Mouse (Mus musculus): ENCODE results near the gene Numb. TPM values are rescaled to one million over a fixed set of nuclear protein-coding genes. Genes with fewer than 3 reads are reported as not detected.

Numb gene
- 10 to 100 TPM; 46.1 to 49.0 TPM for total RNA-seq (2023)

DNA sequence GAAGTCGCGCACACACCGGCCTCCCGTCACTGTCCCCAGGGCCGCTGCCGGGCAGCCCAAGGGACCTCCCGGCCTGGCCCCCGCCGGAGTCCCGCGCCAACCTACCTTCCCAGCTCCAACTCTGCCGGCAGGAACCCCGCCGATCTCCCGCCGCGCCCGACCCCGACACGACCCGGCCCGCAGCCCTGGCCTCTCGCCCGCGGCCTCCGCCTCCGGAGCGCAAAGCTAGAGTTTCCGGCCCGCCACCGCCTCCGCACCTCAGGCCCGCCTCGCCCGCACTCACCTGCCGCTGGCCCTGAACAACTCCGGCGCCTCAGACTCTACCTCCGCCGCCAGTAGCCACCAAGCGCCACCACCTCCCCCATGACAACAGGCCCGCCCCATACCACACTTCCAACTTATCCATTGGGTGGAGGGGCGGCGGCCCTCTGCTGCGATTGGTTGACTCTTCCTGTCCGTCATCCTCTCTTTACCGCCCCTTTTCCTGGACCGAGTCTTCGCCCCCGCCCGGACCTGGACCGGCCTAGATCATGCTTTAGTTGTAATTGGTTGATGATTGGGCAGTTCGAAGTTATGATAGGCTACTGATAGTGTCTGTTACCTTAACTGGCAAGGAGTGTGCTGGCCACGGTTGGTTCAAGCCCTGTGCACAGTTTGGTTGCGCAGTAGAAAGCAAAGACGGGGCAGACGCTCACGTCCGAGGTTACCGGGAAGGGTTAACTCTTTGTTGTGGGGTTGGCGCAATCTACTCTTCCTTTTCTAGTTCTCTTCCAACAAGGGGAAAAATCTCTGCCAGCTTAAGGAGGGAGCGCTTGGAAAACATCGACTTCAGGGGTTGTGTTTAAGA lies at the start of gene Numb:
Gene Numb (minus strand): TSS at position 400 of the 847 bp plus-strand sequence.

GRCm38 (mm10) chr12:83950493-83950839 lies 28.7 kb upstream of the Numb start, which contains the start of gene Riox1:
Gene Riox1 (plus strand): TSS chr12:83950608.

DNA sequence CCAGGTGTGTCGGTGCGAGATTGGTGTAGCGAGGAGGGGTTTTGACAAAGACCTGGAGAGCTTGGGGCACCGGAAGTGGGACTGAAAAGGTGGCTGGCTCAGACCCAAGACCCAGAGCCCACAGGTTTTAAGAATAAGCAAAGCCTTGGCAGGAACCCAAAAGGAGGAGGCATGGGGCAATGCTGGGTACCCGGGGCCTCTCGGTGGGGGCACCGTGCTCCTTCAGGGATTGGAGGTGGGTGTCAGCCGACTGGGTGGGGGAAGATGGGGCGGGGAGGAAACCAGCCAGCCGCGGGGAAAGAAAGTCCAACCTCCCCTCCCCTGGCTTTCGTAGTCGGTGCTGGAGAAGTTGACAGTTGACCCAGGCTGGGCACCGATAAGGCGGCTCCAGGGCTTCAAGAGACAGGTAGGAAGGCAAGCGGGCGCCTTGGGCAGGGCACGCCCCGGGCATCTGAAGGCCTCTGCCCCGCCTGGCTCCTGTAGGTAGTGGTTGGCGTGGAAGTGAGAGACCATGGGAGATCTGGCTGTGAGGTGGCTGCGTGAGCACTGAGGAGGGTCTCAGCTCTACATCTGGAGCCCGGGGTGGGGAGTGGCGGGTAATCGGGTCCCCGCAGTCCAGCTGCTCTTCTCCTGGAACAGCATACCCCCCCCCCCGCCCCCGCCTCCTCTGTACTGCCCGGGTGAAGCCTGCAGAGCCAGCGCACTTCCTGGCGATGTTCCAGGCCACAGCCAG lies 158.3 kb downstream of the Numb start, which contains the start of gene Papln:
Gene Papln (plus strand): TSS at position 324 of the 733 bp plus-strand sequence.

Other genes starting within 250 kb of the Numb start
- 100 to 1,000 TPM; 135 to 141 TPM for gene Psen1, start 233.8 kb downstream of the Numb start, total RNA-seq (2023)
- gene Papln, start 158.3 kb downstream of the Numb start, total RNA-seq (2023): under 1 TPM in 1 of 2 experiments, not detected in 1; 0.12 TPM
- gene Riox1, start 28.7 kb upstream of the Numb start, total RNA-seq (2023): 10 to 100 TPM; 12.9 to 13.7 TPM
- gene Heatr4, start 62.9 kb upstream of the Numb start, total RNA-seq (2023): not detected
- gene Acot2, start 65.9 kb upstream of the Numb start, total RNA-seq (2023): 10 to 100 TPM; 15.8 to 16.5 TPM
- 10 to 100 TPM; 39.1 to 39.2 TPM for gene Acot1, start 87.6 kb upstream of the Numb start, total RNA-seq (2023)
- gene Acot4, start 116.4 kb upstream of the Numb start, total RNA-seq (2023): 1 to 10 TPM; 1.2 to 1.6 TPM
- not detected for gene Gm49366, start 117.0 kb upstream of the Numb start, total RNA-seq (2023)
- not detected for gene Acot3, start 130.2 kb upstream of the Numb start, total RNA-seq (2023)
- not detected for gene Acot5, start 147.4 kb upstream of the Numb start, total RNA-seq (2023)
- under 1 TPM; 0.24 to 0.64 TPM for gene Acot6, start 178.7 kb upstream of the Numb start, total RNA-seq (2023)
- gene Dnal1, start 192.4 kb upstream of the Numb start, total RNA-seq (2023): under 1 TPM; 0.52 to 0.73 TPM
- 1 to 10 TPM; 3.1 to 4.0 TPM for gene Pnma1, start 226.6 kb upstream of the Numb start, total RNA-seq (2023)